Comparison of ENCODE assay signal across 8 mouse cellular contexts in the genomic region with DNA sequence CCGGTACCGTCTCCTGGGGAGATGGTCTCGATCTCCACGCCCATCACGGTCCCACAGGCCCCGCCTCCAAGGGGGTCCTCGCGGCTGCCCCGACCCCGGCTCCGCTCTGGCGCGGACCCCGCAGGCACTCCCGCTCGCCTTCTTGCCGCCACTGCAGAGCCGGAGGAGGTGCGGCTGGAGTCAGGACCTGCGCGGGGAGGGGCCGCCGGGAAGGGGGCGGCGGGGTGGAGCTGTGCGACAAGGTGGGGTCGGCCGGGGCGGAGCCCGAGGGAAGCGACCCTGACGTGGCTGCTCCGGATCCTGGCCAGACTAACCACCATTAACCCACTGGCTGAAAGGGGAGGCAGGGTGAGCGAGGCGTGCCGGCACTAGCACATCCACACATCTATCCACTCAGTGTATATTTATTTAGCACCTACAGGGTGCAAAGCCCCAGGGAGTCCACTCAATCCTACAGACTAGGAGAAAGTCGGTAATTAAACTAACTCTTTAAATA. TPM values are rescaled to one million over a fixed set of nuclear protein-coding genes. Genes with fewer than 3 reads are reported as not detected.
DNase-seq lines count a peak whose midpoint lies in the region; ATAC-seq lines count a peak whose summit lies in the region.

Fkbp1b (minus strand) TSS at position 200 of the 496 bp plus-strand sequence.

- H3K9me3 ChIP-seq in limb, embryonic 15.5 days = no peaks in the 10 kb centered on the region
- no peaks in the 10 kb centered on the region for H3K9me3 ChIP-seq in midbrain, embryonic 15.5 days

- peak within 1 kb of the TSS; percentile 82 for H3K4me3 ChIP-seq in limb, embryonic 15.5 days
- H3K4me3 ChIP-seq in midbrain, embryonic 15.5 days = peak within 1 kb of the TSS; percentile 59

- WGBS in limb, embryonic 15.5 days = under 1% methylated on average over 37 of the region's 37 CpGs
- 0% methylated on average over 37 of the region's 37 CpGs for WGBS in midbrain, embryonic 15.5 days

- DNase-seq in right cerebral cortex, adult 18-20 months = peak; percentile 56
- no peak for DNase-seq in right cerebral cortex, postnatal 36 days (ENCODE audit: low spot score in 2 of 2)
- DNase-seq in gonadal fat pad, adult 2 months (ENCODE audit: low read depth) = no peak
- DNase-seq in kidney, adult 11 months = peak; percentile 29
- peak; percentile 40 for DNase-seq in testis, postnatal 14 days (ENCODE audit: low spot score)

- peaks cover 3% of the 10 kb centered on the region; the same call in 1 of the 2 replicates for H3K36me3 ChIP-seq in limb, embryonic 15.5 days
- H3K36me3 ChIP-seq in midbrain, embryonic 15.5 days (replicated peaks) = no peaks in the 10 kb centered on the region

- H3K4me1 ChIP-seq in limb, embryonic 15.5 days = peaks cover 19% of the 10 kb centered on the region
- peaks cover 22% of the 10 kb centered on the region for H3K4me1 ChIP-seq in midbrain, embryonic 15.5 days

- peak within 1 kb of the TSS; percentile 68 for H3K9ac ChIP-seq in limb, embryonic 15.5 days
- peak within 1 kb of the TSS; percentile 66 for H3K9ac ChIP-seq in midbrain, embryonic 15.5 days

- peak; percentile 48 for ATAC-seq in common myeloid progenitor, adult 5-6 weeks (replicated peaks; ENCODE audit: low read depth, poor library complexity, severe bottlenecking)
- peak; percentile 75 for ATAC-seq in limb, embryonic 15.5 days (ENCODE audit: insufficient number of reproducible peaks, low FRiP score, low TSS enrichment, low read depth)
- peak; percentile 55 for ATAC-seq in midbrain, embryonic 15.5 days (replicated peaks)

- no peak within 1 kb of the TSS for H3K27ac ChIP-seq in limb, embryonic 15.5 days
- no peak within 1 kb of the TSS for H3K27ac ChIP-seq in midbrain, embryonic 15.5 days

- peak within 1 kb of the TSS; percentile 93 for H3K4me2 ChIP-seq in limb, embryonic 15.5 days
- peak within 1 kb of the TSS; percentile 83 for H3K4me2 ChIP-seq in midbrain, embryonic 15.5 days

- no peaks in the 10 kb centered on the region for H3K27me3 ChIP-seq in limb, embryonic 15.5 days
- H3K27me3 ChIP-seq in midbrain, embryonic 15.5 days (replicated peaks) = 0 out of 2 replicates have a peak, but pooled peaks cover 3% of the 10 kb centered on the region

RNA-seq across cellular contexts. Expression of gene Fkbp1b, which starts in this region (rescaled TPM):
- 2.8 and 8.4 TPM in 2 replicates for total RNA-seq in common myeloid progenitor, adult 5-6 weeks (2017)
- 13.0 and 16.6 TPM in 2 replicates for polyA plus RNA-seq in gonadal fat pad, adult 2 months (2012; rRNA removed)
- polyA plus RNA-seq in limb, embryonic 15.5 days (2015; fragmentation: Nextera tagmentation; extraction: Ambion mirVana) = 14.0 and 15.2 TPM in 2 replicates
- polyA plus RNA-seq in midbrain, embryonic 15.5 days (2015; fragmentation: Nextera tagmentation; extraction: Ambion mirVana) = 30.9 and 39.9 TPM in 2 replicates

Comparison
In these comparisons a context has a peak if more than half of its experiments do, and no peak if none do; other contexts are left out.
1. DNase-seq: peak in right cerebral cortex, adult 18-20 months (single experiment), kidney, adult 11 months (single experiment) and testis, postnatal 14 days (single experiment); none in right cerebral cortex, postnatal 36 days (0 of 2) and gonadal fat pad, adult 2 months (single experiment).
2. Peak in every context shown above with its lines, with median percentiles within 50 percentile points of each other: ATAC-seq.